Mouse (Mus musculus): ENCODE measurements around the gene Olfr544. TPM values are rescaled to one million over a fixed set of nuclear protein-coding genes. Genes with fewer than 3 reads are reported as not detected.

Gene Olfr544
- polyA plus RNA-seq, 1 experiment from 2014 or later: 0.24 TPM

DNA sequence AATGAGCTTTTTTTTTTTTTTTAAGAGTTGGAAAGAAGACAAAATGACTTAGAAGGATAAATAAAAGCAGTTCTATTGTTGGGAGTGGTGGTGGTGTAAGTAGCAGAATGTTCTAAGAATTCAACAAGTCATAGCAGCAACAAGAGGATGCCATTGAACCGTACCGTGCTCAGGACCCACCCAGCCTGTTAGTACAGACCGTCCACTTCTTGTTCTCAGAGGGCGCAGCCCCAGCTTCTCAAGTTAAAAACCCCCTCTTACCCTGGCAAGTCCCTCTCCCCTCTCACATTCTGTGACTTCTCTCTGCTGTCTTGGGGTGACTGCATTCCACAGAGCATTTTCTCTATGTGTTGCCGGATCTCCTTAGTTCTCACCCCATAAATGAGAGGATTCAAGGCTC, 11.5 kb downstream of the Olfr544 start:
- 0 out of 2 replicates have a peak, but pooled peaks cover 4% of the 10 kb centered on the region for H3K36me3 ChIP-seq
- no peaks in the 10 kb centered on the region for H3K27me3 ChIP-seq
- no peak overlapping the region for H3K4me3 ChIP-seq
- no peaks in the 10 kb centered on the region for H3K9me3 ChIP-seq
- H3K4me1 ChIP-seq: no peaks in the 10 kb centered on the region
- WGBS: 99% methylated on average over 5 of the region's 5 CpGs
- H3K9ac ChIP-seq (replicated peaks): no peak overlapping the region
- no peak for ATAC-seq (ENCODE audit: low FRiP score, low read depth)
- no peak overlapping the region for H3K27ac ChIP-seq (replicated peaks)
- H3K4me2 ChIP-seq (replicated peaks): no peak overlapping the region

DNA sequence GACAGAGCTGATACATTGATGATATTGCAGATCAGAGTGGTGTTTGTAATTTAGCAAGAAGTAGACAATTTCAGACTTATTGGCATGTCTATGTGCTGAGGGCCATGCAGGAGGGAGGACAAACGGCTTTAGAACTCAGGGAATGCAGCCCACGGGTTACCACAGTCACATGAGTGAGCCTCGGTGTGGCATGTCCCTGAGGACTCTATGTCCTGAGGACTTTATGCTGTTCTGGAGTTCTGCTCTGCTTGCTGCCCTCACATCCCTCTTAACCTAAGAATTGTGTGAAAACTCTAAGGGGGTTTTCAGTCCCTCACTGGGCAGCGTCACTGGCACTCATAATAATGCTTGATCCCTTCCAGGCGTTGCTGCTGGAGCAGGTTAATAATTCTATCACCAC, 15.4 kb downstream of the Olfr544 start:
- Histone ChIP-seq H3K4me3 (no peak overlapping the region), H3K27ac (replicated peaks) (no peak overlapping the region), H3K9ac (replicated peaks) (no peak overlapping the region), H3K4me1 (no peaks in the 10 kb centered on the region), H3K9me3 (no peaks in the 10 kb centered on the region), H3K36me3 (peaks cover 24% of the 10 kb centered on the region), H3K27me3 (no peaks in the 10 kb centered on the region), H3K4me2 (replicated peaks) (no peak overlapping the region)
- WGBS: 72% methylated on average over 5 of the region's 5 CpGs
- no peak for ATAC-seq (ENCODE audit: low FRiP score, low read depth)

GRCm38 (mm10) chr7:102467566-102467965, 20.5 kb downstream of the Olfr544 start:
- 84% methylated on average over 8 of the region's 8 CpGs for WGBS
- no peak for ATAC-seq (ENCODE audit: low FRiP score, low read depth)
- no peak overlapping the region for H3K27ac ChIP-seq (replicated peaks)
- H3K36me3 ChIP-seq: peaks cover 67% of the 10 kb centered on the region
- H3K9ac ChIP-seq (replicated peaks): no peak overlapping the region
- H3K4me2 ChIP-seq (replicated peaks): no peak overlapping the region
- no peaks in the 10 kb centered on the region for H3K9me3 ChIP-seq
- H3K4me3 ChIP-seq: no peak overlapping the region
- no peaks in the 10 kb centered on the region for H3K4me1 ChIP-seq
- no peaks in the 10 kb centered on the region for H3K27me3 ChIP-seq

GRCm38 (mm10) chr7:102458618-102459380, 29.3 kb downstream of the Olfr544 start:
- peaks cover 89% of the 10 kb centered on the region for H3K36me3 ChIP-seq
- no peaks in the 10 kb centered on the region for H3K27me3 ChIP-seq
- H3K4me3 ChIP-seq: no peak overlapping the region
- H3K4me1 ChIP-seq: no peaks in the 10 kb centered on the region
- no peak overlapping the region for H3K4me2 ChIP-seq (replicated peaks)
- WGBS: 75% methylated on average over 5 of the region's 5 CpGs
- H3K9me3 ChIP-seq: no peaks in the 10 kb centered on the region
- no peak overlapping the region for H3K9ac ChIP-seq (replicated peaks)
- ATAC-seq (ENCODE audit: low FRiP score, low read depth): no peak
- no peak overlapping the region for H3K27ac ChIP-seq (replicated peaks)

DNA sequence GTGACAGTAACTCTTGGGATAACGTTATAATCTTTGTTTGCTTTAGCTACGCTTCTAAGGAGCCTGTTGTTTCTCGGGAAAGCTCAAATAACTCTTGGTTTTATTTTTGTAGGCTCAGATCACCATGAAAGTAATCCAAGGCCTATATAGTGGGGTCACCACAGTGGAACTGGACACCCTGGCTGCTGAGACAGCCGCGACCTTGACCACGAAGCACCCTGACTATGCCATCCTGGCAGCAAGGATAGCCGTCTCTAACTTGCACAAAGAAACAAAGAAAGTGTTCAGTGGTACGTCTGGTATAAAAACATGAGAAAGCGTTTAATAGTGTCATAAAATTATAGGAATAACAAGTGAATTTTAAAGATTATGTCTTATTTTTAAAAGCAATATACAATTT, 41.7 kb downstream of the Olfr544 start:
- no peak for ATAC-seq (ENCODE audit: low FRiP score, low read depth)
- Histone ChIP-seq H3K4me1 (peaks cover 19% of the 10 kb centered on the region), H3K9ac (replicated peaks) (no peak overlapping the region), H3K27me3 (no peaks in the 10 kb centered on the region), H3K27ac (replicated peaks) (no peak overlapping the region), H3K9me3 (no peaks in the 10 kb centered on the region), H3K36me3 (peaks cover 56% of the 10 kb centered on the region), H3K4me2 (replicated peaks) (no peak overlapping the region), H3K4me3 (no peak overlapping the region)
- 94% methylated on average over 9 of the region's 9 CpGs for WGBS

DNA sequence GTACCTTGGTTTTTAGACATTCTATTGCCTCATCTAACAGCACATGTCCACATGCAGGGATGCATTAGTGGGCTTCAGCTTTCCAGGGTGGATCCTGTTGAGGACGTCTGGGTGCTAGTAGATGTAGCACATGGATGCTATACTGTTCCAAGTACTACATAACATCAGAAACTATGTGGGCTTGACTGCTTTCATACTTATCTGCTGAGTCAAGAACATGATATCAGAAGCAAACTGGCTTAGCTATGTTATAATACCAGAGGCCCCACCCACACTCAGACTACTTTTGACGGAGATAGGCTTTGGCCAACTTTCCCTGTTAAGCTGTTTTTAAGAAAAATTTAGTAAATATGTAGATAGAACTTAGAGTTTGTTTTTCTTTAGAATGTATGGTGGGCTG, 43.8 kb downstream of the Olfr544 start:
- Histone ChIP-seq H3K36me3 (peaks cover 36% of the 10 kb centered on the region), H3K4me1 (peaks cover 19% of the 10 kb centered on the region), H3K9ac (replicated peaks) (no peak overlapping the region), H3K9me3 (no peaks in the 10 kb centered on the region), H3K27me3 (peaks cover 4% of the 10 kb centered on the region; the same call in 1 of the 2 replicates), H3K27ac (replicated peaks) (no peak overlapping the region), H3K4me2 (replicated peaks) (no peak overlapping the region), H3K4me3 (no peak overlapping the region)
- WGBS: 87% methylated on average over 2 of the region's 2 CpGs
- ATAC-seq (ENCODE audit: low FRiP score, low read depth): no peak

DNA sequence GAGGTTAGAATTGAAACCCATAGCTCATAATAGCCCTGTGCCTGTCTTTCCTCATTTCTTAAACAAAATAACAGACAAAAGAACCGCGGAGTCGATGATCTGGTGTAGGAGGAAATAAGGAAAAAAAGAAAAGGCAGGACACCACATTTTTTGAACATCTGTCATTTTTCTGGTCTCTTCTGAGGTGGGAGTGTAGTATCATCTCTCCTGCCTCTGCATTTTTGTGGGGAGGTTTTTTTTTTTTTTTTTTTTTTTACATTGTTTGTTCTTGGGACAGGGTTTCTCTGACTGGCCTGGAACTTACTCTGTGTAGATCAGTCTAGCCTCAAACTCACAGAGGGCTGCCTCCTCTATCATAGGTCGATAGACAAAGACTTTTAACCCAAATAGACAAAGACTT, 45.7 kb downstream of the Olfr544 start:
- Histone ChIP-seq H3K36me3 (peaks cover 20% of the 10 kb centered on the region), H3K4me1 (peaks cover 19% of the 10 kb centered on the region), H3K27me3 (peaks cover 9% of the 10 kb centered on the region; the same call in 1 of the 2 replicates), H3K4me3 (peak overlapping the region; percentile 87), H3K9me3 (no peaks in the 10 kb centered on the region), H3K9ac (replicated peaks) (peak overlapping the region; percentile 89), H3K4me2 (replicated peaks) (peak overlapping the region; percentile 76), H3K27ac (replicated peaks) (peak overlapping the region; percentile 83)
- no peak for ATAC-seq (ENCODE audit: low FRiP score, low read depth)
- 4% methylated on average over 4 of the region's 4 CpGs for WGBS

- H3K4me2 ChIP-seq (replicated peaks): peak within 1 kb of the TSS; percentile 76
- peak within 1 kb of the TSS; percentile 89 for H3K9ac ChIP-seq (replicated peaks)
- H3K9me3 ChIP-seq: no peaks in the 10 kb centered on the region
- H3K36me3 ChIP-seq: peaks cover 16% of the 10 kb centered on the region
- H3K27me3 ChIP-seq: peaks cover 9% of the 10 kb centered on the region; the same call in 1 of the 2 replicates
- H3K4me3 ChIP-seq: peak within 1 kb of the TSS; percentile 87
- under 1% methylated on average over 50 of the region's 56 CpGs for WGBS
- H3K27ac ChIP-seq (replicated peaks): peak within 1 kb of the TSS; percentile 83
- ATAC-seq (ENCODE audit: low FRiP score, low read depth): peak; percentile 98
- H3K4me1 ChIP-seq: peaks cover 19% of the 10 kb centered on the region
These were observed 46.3 kb downstream of the Olfr544 start, which contains the start of gene Rrm1 for GRCm38 (mm10) chr7:102441657-102442391. Rrm1 (plus strand) TSS chr7:102441695.

- Histone ChIP-seq H3K4me2 (replicated peaks) (peak overlapping the region; percentile 76; the same call in 1 of the 2 replicates), H3K4me1 (peaks cover 19% of the 10 kb centered on the region), H3K9ac (replicated peaks) (peak overlapping the region; percentile 89; the same call in 1 of the 2 replicates), H3K9me3 (no peaks in the 10 kb centered on the region), H3K4me3 (peak overlapping the region; percentile 87), H3K27me3 (peaks cover 9% of the 10 kb centered on the region; the same call in 1 of the 2 replicates), H3K36me3 (peaks cover 8% of the 10 kb centered on the region), H3K27ac (replicated peaks) (peak overlapping the region; percentile 83; the same call in 1 of the 2 replicates)
- peak; percentile 4; the same call in 1 of the 2 replicates for ATAC-seq (ENCODE audit: low FRiP score, low read depth)
- WGBS: 57% methylated on average over 15 of the region's 15 CpGs
These were observed 47.1 kb downstream of the Olfr544 start for GRCm38 (mm10) chr7:102440822-102441656.

DNA sequence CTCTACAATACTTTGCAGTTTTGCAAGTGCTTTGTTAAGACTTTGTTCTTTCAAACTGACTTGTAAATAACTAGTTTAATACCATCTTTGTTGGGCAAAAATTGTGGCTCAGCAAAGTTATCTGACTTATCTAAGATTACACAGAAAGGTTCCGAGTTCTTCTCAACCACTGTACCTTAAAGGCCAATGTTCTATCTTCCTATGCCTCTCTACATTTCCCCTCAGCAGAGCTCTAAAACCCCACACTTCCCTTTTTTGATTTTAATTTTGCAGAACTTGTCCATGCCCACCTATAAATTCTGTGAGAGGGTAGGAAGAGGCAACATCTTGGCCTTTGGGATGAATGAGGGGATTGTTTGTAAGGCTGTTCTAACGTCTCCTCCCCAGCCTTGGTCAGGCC, 53.8 kb downstream of the Olfr544 start:
- 91% methylated on average over 2 of the region's 2 CpGs for WGBS
- Histone ChIP-seq H3K4me1 (no peaks in the 10 kb centered on the region), H3K4me3 (no peak overlapping the region), H3K9me3 (no peaks in the 10 kb centered on the region), H3K27ac (replicated peaks) (no peak overlapping the region), H3K4me2 (replicated peaks) (no peak overlapping the region), H3K27me3 (peaks cover 4% of the 10 kb centered on the region; the same call in 1 of the 2 replicates), H3K9ac (replicated peaks) (no peak overlapping the region), H3K36me3 (no peaks in the 10 kb centered on the region; the same call in 1 of the 2 replicates)
- no peak for ATAC-seq (ENCODE audit: low FRiP score, low read depth)
